Mouse (Mus musculus): ENCODE data around the gene Usp29.
"Not testable (repeated sequence)": the region's sequence is repeated elsewhere in the genome, so short reads cannot be mapped to it uniquely, and the experiment has no call there.

Gene Usp29

DNA sequence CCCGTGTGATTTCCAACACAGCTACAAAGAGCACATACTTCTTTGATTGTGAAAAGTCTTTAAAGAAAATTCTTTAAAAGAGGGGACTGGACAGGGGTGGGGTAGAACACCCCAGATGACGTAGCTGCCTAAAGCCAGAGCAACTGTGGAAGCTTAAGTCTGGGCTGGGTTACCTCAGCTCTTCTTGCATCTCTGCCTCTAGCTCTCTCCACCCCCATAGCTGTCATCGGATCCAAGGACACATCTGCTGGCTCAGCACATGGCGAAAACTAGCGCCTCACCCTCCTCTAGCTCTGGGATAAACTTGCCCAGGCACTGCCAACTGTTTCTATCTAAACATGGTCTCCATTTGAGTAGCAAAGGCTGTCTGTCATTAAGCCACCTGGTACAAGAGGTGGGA lies 34.9 kb downstream of the Usp29 start:
- no peak for DNase-seq (ENCODE audit: low spot score)

DNA sequence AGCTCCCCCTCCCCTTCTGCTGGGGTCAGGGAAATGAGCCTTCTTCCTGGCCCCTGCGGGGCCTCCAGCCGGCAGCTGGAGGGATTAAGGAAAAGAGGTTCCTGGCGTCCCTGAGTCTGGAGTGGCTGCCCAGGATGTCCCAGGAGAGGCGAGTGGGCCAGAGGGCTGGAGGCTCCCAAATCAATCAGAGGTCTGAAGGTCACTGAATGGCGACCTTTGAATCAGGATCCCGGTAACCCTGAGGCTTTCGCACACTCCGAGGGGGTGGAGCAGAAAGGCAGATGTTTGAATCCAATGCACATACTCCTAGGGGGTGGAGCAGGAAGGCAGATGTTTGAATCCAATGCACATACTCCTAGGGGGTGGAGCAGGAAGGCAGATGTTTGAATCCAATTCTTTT lies 39.9 kb downstream of the Usp29 start:
- DNase-seq (ENCODE audit: low spot score), result peak; percentile 5

DNA sequence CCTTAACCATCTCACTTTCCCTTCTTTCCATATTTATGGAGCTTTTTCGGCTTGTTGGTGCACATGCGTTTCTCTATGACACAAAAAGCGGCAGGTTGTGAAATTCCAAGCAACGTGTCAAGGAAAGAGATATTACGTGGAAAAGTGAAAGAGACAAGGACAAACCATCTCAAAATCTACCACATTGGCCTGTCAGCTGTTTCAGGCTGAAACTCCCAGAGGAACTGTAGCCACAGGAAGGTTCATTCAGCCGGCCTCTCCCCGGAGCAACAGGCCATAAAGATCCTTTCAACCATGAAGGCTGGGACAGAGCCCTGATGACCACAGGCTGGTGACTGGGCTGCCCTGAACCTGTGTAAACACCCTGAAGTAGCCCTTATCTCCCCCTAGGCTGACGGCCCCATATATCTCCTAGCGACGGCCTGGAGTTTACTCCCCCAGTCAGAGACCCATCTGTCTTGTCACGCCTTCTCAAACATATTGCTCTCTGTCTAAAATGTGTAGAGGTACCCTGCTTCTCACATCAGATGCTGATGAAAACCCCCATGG lies 43.6 kb downstream of the Usp29 start:
- not testable (repeated sequence) for DNase-seq (ENCODE audit: low spot score)

DNA sequence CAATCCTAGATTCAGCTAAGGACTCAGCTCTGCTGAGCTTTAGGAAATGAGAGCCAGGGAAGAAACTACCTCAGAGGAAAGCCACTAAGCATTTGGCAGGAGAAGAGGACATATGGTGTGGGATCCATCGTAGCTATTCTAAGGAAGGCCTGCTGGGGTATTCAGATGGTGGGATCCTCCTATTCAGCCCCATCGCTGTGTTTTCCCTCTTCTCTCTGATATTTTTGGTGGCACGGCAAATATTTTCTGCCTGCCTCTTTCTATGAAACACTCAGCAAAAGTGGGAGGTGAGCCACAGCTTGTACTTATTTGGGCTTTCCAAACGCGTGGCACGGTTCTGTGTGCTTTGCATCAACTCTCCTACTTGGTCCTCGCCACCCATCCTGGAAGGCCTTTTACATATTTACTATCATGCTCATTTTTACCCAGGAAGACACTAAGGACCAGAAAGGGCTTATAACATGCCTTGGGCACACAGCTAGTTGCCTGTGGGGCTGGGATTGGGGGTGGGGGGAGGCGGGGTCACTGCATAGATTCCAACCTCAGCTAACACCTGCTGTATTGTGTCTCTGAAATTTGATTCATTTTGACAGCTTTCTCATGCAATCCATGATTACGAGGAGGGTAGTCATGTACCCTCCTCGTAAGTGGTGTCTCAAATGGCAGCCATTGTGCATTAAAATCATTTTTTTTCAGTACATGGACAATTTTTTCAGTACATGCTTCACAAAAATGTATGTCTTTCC lies 46.1 kb downstream of the Usp29 start:
- no peak for DNase-seq (ENCODE audit: low spot score)

DNA sequence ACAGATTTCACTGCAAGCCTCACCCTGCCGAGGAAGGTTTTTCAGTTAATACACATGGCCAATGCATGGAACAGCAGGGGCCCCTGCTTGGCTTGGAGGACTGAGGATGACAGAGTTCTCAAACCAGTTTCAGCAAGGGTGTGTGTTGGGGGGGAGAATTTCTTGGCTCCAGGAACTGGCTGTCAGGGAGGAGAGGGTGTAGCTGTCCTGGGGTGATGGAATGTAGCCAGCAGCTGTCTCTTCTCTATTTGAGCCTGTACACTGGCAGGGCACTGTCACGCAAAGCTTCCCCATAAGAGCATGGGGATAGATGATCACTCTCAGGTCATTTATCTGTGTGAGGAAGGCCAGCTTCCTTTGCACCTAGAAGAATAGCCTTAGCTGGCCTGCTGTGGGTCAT lies 46.7 kb downstream of the Usp29 start:
- no peak for DNase-seq (ENCODE audit: low spot score)

DNA sequence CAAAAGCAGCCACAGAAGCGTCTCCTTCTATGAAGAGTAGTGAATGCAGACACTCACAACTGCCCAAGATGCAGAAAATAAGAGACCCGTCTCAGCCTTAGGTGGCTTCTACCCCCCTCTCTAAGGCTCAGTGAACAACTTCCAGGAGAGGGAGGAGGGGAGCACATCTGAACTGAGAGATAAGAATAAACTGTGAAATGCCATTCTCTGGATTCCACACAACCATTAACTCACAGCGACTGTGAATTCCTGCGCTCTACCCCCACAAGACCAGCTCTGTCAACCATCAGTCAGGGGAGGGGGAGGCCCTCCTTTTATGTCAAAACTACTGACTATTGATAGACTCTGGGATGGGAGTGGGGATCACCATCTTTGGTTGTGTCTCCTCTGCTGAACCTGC lies 47.3 kb downstream of the Usp29 start:
- DNase-seq (ENCODE audit: low spot score), result no peak

DNA sequence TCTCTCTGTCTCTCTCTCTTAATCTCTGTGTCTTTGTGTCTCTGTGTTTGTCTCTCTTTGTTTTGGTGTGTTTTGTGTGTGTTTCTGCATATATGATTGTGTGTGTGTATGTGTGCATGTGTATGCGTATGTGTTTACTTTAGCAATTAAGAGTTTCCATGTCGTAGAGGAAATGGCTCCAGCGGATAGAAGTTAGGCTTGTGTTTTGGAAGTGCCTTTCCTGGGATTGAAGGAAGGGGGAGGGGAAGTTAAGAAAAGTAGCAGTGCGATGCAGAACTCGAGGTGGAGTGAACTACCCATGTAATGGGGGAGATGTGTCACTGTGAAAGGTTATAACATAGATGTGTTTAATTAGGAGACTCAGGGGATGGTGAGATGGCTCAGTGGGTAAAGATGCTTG lies 48.8 kb downstream of the Usp29 start:
- no peak for DNase-seq (ENCODE audit: low spot score)

DNA sequence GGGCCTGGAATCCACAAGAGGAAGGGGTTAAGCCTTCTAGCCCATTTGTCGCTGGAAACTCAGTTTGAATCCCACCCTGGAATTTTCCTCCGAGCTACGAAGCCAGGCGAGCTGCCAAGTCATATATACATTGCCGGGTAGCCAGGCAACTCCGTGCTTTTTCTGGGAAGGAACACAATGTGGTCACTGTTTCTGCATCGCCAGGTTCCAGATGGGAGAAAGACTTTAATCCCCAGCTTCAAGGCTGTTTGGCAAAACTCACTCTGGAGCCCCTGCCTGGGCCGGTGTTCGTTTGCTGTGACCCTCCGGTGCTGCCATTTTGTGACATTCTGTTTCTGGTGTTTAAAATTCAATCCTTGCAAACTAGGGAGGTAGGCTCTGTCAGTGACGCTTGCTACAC lies 51.2 kb downstream of the Usp29 start:
- DNase-seq (ENCODE audit: low spot score), result no peak

DNA sequence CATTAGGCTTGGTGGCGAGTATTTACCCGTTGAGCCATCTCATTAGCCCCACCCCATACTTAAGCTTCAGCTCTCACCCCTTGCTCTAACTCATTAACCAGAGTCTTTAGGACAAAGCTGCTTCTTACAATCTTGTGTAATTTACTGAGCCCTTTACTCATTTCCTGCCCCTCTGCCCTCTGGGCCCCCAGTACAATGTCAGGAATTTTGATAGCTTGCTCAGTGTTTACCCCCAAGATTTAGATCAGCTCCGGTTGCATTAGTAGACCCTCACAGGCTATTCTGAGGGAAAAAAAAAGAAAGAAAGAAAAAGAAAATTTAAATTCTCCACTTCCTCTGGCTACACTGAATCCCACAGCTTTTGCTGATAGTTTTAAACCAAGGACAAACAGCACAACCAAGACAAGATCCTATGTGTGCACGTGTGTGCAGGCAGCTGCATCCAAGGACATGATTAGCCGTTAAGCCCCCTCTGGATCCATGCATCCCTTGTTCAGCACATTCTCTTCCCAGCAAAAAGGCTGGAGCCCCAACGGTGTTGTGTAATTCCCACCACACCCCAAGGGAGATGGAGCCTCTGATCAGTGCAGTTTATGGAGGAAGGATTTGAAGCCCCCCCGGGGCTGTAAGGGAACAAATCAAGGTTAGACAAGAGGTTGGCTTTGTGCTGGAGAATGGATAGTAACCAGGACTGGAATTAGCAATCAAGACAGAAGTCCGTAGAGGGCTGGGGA lies 54.1 kb downstream of the Usp29 start:
- DNase-seq (ENCODE audit: low spot score), result no peak

DNA sequence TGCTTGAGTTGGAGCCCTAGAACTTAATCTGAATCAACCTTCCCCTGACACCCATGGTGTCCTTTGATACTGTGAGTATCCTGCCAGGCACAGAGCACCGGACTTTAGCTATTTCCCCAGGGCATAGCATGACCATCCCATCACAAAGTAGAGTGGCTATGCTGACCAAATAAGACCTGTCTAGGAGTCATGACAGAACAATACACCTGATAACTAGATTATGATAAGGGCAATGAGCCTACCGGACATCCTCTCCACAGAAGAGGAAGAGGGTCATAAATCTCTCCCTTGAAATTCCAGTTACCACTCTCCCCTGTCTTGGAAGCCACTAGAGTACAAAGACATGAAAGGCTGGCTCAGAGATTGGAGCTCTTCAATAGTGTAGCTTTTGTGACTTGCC lies 56.6 kb downstream of the Usp29 start:
- no peak for DNase-seq (ENCODE audit: low spot score)

DNA sequence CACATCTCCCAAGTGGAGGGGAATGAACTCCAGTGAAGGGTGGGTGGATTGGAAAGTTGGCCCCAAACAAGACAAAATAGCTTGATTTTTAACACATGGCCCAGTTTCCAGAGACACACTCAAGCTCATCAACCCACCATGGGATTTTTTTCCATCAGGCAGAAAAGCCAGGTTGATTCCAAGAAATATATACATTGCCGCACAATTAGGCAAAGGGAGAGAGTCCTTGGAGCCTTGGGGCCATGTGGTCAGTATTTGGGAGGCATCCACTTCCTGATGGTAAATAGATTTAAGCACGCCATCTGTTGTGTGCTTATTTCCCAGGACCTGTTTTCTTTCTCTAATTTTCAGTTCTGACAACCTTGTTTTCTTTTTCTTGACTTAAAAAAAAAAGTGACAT lies 57.7 kb downstream of the Usp29 start:
- DNase-seq (ENCODE audit: low spot score), result no peak

DNA sequence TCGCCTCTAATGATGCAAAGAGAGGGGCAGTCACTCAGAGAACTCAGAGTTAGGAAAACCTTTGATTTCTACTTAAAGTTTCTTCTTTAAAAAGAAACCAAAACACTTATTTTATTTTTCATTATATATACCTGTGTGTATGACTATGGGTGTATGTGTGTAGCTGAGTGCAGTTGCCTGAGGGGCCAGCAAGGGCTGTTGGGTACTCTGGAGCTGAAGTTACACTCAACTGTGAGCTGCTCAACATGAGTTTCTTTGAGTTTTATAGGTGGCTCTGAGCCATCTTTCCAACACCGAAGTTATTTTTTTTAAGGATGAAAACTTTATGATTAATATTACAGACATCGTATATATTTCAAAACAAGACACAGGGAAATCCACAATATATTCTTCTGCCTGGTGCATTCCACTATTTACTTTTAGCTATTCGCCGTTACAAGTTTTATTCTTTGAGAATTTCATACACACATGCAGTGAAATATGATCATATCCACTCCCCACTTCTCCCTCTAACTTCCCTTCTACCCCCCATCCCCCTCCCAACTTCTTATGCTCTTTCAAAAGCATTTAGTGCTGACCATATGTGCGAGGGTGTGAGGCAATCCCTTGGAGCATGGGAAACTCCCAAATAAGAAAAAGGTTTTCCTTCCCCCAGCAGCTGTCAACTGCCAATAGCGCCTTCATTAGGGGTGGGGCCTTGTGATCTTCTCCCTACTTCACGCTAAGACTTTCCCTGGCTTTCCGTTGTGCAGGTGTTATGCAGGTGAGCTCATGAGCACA lies 61.1 kb downstream of the Usp29 start:
- no peak for DNase-seq (ENCODE audit: low spot score)

DNA sequence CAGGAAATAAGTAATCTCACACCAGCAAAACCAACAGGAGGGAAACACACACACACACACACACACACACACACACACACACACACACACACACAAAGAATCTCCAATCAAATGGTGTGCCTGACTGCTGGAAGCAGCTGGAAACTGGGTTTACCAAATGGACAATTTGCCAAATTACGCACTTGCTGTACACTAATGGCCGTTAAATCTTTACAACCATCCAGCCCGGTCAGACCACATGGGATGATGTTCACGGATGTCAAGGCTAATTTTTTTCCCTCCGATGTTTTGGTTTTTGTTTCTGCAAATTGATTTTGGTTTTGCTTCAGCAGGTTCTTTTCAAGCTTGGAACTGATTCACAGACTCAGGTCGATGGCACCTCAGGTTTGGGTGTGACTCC lies 62.9 kb downstream of the Usp29 start:
- DNase-seq (ENCODE audit: low spot score), result no peak

DNA sequence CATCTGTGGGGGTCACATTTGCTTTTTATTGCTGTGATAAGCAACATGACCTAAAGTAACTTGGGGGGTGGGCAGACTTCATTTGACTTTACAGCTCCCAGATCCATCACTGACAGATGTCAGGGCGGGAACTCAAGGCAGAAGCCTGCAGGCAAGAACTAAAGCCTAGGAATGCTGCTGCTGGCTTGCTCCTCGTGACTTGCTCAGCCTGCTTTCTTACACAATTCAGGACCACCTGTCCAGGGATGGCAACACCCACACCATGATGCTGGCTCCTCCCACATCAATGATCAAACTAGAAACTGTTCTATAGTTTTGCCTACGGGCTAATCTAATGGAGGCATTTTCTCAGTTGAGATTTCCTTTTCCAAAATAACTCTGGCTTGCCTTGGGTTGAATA lies 63.4 kb downstream of the Usp29 start:
- DNase-seq (ENCODE audit: low spot score), result no peak

DNA sequence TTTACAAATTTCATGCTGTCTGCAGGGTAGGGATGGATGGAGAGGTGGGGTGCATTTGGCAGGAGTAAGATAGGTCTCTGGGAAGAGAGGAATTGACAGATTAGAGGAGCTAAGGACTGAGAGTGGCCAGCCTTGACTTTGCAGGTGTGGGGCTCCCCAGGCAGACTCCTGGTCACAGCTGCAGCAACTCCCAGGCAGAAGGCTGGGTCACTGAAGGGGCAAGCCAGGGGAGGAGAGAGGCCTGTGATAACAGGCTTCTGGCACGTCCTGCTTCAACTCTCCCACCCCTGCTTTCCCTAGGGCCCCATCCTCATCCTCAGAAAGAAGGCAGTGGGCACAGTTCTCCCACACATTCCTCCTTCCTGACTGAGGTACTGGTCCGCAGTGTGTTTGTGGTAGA lies 67.0 kb downstream of the Usp29 start:
- DNase-seq (ENCODE audit: low spot score), result no peak

DNA sequence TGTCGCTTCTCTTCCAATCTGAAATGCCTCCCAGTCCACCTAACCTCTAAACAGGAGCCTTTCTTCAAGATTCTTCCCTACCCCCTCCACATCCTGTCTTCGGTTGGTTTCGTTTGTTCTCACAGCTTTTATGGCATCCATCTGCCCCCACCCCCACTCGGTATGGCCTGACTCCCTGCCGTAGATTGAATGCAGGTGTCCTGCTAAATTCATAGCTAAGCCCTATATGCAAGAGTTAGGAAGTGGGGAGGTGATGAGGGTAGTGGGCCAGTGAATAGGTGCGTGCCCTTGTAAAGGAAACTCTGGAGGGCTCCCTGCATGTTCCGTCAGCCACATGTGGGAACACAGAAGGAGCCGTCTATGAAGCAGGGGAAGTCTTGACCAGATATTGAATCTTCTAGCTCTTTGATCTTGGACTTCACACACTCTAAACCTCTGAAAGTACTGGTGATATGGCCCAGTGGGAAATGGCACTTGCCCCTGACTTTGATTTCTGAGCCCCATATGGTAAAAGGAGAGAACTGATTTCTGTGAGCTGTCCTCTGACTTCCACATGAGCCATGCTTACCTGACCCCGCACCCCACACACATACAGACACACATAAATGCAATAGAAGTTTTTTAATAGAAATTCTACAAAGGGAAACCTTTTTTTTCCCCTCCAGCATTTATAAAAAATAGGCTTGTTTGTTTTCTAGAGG lies 68.9 kb downstream of the Usp29 start:
- DNase-seq (ENCODE audit: low spot score), result no peak

DNA sequence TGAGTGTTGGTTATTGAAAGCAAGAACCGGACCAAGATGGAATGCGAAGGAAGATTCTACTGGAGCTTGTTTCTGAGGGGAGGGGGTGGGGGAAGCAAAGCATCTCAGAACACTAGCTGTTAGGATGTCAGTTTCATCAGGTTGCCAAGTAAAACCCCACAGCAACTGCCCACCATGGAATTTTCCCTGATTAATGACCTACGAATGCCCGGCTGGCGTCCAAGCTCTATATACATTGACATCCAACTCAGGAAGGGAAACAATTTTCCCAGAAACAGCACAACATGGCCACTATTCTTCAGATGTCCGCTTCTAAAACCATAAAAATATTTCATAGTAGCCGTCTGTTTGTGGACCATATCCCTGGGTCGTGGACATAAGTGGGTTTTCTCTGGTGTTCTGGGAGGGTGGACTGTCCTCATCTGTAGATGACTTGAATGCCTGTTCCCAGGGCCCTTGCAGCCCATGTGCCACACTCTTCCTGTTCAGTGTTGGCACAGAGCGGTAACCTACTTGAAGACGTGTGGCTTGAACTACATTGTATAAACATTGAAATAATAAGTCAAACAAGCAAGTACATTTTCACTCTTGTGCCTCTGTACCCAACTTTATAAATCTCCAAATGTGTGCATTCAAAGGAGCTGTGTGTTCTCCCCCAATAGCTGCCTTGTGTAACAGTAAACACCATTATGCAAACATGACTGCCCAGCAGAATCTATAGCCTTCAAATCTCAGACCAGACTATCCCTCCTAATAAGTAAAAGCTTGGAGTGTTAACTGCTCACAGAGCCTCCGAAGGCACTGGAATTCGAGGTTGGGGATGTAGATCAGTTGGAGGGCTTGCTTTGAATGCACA lies 70.4 kb downstream of the Usp29 start:
- DNase-seq (ENCODE audit: low spot score), result no peak

DNA sequence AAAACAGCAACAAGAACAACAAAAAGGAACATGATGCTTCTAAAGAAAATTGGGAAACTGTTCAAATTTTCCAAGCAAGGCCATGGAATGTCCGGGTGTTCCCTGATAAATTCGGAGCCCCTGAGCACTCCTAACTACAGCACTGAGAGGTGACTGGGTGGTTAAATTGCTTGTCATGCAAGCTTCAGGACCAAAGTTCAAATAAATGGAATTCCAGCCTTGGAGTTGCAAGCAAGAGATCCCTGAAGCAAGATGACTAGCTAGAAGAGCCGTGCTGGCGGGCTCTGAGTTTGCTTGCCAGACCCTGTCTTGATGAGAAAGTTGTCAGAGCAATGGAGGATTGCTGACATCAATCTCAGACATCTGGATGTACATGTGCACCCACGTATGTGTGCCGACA lies 71.3 kb downstream of the Usp29 start:
- DNase-seq (ENCODE audit: low spot score), result no peak

DNA sequence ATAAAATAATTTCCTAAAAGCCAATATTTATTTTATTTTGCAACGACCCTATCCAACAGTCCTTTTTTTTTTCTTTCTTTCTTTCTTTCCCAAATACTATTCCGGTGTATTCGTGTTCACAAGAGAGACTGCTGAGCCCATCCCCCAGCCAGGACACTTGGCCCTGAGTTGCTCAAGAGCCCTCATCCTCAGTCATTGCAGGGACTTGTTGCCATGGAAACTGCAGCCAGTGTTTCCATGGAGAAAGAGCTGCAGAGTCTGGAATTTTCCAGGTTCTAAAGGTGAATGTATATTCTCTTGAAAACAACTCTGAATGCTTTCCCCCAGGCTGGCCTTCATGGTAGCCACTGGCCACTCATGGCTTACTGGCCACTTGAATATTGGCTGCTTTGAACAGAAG lies 80.2 kb downstream of the Usp29 start:
- no peak for DNase-seq (ENCODE audit: low spot score)

DNA sequence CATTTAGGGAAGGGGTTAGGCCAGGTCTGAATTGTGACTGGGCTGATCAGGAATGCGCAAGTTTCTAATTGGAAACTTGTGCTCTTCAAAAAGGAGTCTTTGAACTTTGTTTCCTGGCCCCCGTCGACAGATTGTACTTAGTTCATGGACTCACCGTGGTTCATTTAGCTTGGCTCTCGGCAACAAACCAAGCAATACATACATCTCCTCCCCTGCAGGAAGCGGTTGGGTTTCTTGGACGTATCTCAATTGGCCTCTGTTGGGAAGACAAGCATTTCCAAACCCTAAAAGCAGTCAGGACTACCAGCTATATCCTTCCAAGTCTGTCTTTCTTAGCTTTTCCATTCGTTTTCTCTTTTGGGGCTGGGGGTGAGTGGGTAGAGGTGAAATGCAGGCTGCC lies 84.6 kb downstream of the Usp29 start:
- DNase-seq (ENCODE audit: low spot score), result no peak

DNA sequence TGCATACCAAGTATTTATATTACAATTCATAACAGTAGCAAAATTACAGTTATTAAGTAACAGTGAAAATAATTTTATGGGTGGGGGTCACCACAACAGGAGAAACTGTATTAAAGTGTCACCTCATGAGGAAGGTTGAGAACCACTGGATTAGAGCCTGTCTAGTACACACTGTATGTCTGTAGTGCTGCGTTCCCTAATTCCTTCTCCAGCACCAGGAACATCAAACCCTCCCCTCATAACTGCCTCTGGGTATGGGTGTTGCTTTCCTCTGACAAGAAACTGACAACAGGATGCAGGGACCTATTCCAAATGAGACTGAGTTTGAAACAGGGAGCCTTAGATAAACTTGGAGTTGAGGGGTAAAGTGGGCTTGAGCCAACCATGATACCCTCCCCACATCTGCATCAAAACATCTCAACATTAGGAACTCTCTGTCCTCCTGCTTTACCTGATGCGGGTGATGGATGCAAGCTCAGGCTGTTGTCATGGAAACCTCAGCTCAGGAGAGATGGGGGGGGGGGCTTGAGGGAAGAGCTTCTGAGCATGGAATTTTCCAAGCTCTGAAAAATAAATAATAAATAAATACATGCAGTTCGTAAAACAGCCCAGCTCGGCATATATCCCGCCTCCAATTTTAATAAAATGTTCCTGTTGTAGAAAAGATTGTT lies 86.5 kb downstream of the Usp29 start:
- no peak for DNase-seq (ENCODE audit: low spot score)
